Mouse (Mus musculus): Measurements from ENCODE around the gene Arhgap32. TPM values are rescaled to one million over a fixed set of nuclear protein-coding genes. Genes with fewer than 3 reads are reported as not detected.

The Arhgap32 gene
- total RNA-seq, 2 experiments from 2014 or later: 12.7 to 13.8 TPM

- intact Hi-C loops (cut with DNase I; ENCODE audit: low total_unique reads): no loop called here
- no peak for DNase-seq
These were observed 125.8 kb downstream of the Arhgap32 start for GRCm38 (mm10) chr9:32241637-32242199.

DNA sequence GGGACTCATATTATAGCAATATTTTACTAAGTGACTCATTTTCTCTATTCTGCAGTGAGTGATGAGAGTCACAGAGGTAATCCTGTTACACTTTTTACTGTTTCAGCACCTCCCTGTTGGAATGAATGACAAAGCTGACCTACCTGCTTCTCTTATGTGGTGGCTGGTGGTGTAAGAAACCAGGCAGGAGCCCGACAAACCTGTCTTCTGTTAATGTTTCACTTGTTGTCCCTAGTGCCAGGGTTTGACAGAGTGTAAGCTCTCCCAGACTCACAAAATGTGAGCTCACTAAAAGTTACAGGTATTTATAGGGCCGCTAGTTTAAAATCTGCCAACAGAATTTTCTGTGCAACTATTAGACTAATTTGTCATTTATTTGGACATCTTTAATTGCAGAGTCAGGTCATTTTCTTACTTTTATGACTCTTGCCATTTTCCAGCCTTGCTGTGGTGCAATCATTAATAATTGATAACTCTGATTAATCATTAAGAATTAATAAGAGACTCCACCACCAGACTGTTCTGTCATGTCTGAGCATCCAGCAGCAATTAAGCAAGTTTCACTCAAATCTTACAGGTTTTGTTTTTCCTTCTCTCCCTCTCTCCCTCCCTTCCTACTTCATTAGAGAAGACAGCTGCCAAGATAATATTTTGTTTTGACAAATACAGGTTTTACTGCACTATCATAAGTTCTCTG is 127.1 kb downstream of the Arhgap32 start:
- intact Hi-C loops (cut with DNase I; ENCODE audit: low total_unique reads): no loop called here
- DNase-seq: no peak

DNA sequence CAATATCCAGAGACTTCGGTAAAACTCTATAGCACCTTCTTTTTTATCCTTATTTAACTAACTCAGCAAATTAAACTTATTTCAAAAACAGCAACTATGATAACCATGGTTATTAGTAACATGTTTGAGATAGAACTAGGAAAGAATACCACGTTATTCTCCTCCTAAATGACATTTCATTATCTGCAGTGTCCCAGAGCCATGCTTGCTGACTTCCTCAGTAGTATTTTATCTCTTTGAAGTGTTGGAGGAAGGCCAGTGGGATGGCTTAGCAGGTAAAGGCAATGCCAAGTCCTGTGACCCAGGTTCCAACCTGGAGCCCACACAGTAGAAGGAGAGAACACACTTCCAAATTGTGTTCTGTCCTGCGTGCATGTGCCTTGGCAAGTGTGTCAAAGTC is 129.3 kb downstream of the Arhgap32 start:
- no peak for DNase-seq
- intact Hi-C loops (cut with DNase I; ENCODE audit: low total_unique reads): no loop called here

GRCm38 (mm10) chr9:32246123-32246716 is 130.3 kb downstream of the Arhgap32 start:
- no peak for DNase-seq
- intact Hi-C loops (cut with DNase I; ENCODE audit: low total_unique reads): no loop called here

- intact Hi-C loops (cut with DNase I; ENCODE audit: low total_unique reads): no loop called here
- DNase-seq: no peak
These were observed 134.6 kb downstream of the Arhgap32 start for GRCm38 (mm10) chr9:32250486-32250885.

DNA sequence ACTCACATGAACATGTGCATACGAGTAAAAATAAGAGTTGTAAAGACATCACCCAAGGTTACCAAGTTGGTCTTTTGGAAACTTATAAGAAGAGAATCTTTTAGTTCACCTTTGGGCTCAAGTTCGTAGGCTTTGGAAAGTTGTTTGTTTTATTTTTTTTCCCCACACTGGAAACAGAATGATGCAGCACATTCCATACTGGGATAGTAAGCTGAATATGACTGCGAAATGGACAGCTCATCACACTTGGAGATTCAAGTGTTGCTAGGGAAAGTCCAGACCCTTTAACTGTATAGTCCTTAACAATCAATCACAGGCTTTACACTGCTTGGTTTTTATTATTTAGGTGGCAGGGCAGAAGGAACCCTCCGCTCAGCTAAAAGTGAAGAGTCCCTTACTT is 137.8 kb downstream of the Arhgap32 start:
- intact Hi-C loops (cut with DNase I; ENCODE audit: low total_unique reads): no loop called here

DNA sequence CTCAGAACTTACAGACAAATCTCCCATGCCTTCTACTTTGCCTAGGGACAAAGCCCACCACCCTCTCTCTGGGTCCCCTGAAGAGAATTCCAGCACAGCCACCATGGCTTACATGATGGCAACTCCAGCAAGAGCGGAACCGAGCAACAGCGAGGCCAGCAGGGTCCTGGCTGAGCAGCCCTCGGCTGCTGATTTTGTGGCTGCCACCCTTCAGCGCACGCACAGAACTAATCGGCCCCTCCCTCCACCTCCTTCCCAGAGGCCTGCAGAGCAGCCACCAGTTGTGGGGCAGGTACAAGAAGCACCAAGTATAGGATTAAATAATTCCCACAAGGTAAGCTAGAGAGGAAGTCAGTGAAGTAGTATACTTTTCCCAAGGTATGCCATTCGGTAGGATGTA is 141.4 kb downstream of the Arhgap32 start:
- intact Hi-C loops (cut with DNase I; ENCODE audit: low total_unique reads): no loop called here
- DNase-seq: no peak

More for the DNA sequence above, 137.8 kb downstream of the Arhgap32 start:
- no peak for DNase-seq

- intact Hi-C loops (cut with DNase I; ENCODE audit: low total_unique reads): no loop called here
These were observed 141.9 kb downstream of the Arhgap32 start for GRCm38 (mm10) chr9:32257882-32258281.

GRCm38 (mm10) chr9:32271896-32272444 is 156.0 kb downstream of the Arhgap32 start:
- intact Hi-C loops (cut with DNase I; ENCODE audit: low total_unique reads): loop anchor here (2.0 kb wide), 1 partner anchor 79 kb away; no protein-coding TSS in a partner anchor
- peak; percentile 43 for DNase-seq

More at GRCm38 (mm10) chr9:32257882-32258281, 141.9 kb downstream of the Arhgap32 start:
- no peak for DNase-seq

DNA sequence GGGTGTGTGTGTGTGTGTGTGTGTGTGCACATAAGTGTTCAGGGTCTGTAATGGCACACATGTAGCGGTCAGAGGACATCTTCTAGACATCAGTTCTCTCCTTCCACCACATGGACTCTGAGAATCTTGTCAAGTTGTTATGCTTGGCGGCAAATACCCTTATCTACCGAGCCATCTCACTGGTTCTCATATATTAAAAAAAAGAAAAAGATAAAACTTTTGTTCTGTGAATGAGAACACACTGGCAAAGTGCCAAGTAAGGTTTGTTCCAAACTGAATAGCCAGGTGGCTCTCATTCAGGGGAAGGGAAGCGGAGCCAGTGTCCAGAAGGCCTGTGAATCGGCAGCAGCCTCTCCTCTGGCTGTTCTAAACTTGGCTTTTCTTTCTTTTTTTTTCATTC is 162.1 kb downstream of the Arhgap32 start:
- intact Hi-C loops (cut with DNase I; ENCODE audit: low total_unique reads): no loop called here
- no peak for DNase-seq

DNA sequence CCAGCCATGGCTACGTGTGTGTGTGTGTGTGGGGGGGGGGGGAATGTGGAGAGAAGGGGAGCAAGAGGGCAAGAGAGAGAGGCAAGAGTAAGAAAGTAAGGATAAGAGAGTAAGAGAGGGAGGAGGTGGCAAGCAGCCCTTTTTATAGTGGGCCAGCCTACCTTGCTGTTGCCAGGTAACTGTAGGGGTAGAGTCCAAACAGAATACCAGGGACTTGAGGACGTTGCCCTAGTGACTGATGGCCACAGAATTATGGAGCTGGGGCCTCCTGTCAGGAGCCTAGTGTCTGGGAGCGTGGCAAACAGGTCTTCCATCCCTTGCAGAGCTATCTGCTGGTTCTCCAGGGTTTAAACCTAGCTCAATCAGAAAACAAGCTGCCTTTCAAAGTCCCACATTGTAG is 163.9 kb downstream of the Arhgap32 start:
- DNase-seq: no peak
- intact Hi-C loops (cut with DNase I; ENCODE audit: low total_unique reads): no loop called here

DNA sequence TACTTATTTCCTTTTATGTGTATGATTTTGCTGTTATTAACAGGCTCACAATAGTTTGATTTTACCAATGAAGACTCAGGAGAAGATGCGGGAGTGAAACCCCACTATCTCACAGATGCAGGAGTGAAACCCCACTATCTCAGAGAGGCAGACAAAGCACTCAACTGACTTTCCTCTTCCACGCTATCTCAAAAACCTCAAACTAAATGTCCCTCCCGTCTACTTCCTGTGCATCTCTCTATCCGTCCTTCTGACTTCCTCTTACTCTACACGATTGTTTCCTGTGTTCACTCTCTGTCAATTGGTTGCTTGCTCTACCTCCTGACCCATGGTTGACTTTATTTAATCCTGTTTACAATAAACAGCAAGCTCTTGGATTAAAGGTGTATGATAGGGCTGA is 164.5 kb downstream of the Arhgap32 start:
- intact Hi-C loops (cut with DNase I; ENCODE audit: low total_unique reads): no loop called here
- DNase-seq: no peak

DNA sequence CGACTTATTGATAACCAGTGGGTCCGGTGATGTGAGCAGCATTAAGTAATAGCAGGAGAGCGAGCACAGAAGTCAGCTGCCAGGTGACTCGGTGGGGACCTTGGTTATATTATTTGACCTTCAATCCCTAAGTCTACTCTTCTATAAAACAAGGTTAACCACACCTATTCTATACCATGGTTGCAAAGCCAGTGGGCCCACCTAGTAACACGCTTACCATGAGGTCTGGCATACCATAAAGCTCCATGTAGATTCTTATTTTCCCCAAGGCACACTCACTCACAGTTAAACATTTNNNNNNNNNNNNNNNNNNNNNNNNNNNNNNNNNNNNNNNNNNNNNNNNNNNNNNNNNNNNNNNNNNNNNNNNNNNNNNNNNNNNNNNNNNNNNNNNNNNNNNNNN is 167.7 kb downstream of the Arhgap32 start:
- DNase-seq: no peak
- intact Hi-C loops (cut with DNase I; ENCODE audit: low total_unique reads): no loop called here

DNA sequence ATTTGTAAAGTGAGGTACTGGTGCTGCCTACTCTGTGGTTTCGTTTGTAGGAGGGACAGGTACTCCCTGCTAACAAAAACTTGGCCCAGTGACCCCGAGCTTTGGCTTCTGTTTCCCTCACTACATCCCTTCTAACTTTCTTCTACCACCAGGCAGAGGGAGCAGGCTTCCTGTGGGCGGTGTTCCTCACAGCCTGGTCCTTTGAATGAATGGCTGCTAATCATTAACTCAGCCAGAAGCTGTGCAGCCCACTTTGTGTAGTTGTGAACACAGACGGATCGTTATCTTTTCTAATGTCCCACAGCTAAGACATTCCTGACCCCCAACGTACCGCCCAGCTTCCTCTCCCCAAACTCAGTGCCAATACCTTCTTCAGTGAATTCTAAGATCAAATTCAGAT is 175.7 kb downstream of the Arhgap32 start:
- intact Hi-C loops (cut with DNase I; ENCODE audit: low total_unique reads): no loop called here
- no peak for DNase-seq

DNA sequence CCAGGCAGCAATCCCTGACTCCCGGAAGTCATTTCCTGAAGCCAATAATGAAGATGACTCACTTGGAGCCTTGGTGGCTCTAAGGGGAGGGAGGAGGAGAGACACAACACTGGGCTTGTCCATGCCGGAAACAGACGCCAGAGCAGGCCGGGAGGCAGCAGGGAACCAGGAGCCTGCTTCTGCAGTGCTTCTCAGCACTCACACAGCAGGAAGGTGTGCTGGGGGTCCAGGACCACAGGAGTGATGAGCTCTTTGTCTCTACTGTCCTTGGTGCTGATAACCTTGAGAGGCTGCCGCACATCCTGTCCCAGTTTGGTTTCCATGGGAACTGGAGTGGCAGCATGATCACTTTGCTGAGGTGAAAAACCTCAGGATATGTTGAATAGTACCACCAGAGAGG is 176.8 kb downstream of the Arhgap32 start:
- peak; percentile 32 for DNase-seq
- intact Hi-C loops (cut with DNase I; ENCODE audit: low total_unique reads): no loop called here

- DNase-seq: no peak
- intact Hi-C loops (cut with DNase I; ENCODE audit: low total_unique reads): no loop called here
These were observed 179.3 kb downstream of the Arhgap32 start for GRCm38 (mm10) chr9:32295061-32295800.

DNA sequence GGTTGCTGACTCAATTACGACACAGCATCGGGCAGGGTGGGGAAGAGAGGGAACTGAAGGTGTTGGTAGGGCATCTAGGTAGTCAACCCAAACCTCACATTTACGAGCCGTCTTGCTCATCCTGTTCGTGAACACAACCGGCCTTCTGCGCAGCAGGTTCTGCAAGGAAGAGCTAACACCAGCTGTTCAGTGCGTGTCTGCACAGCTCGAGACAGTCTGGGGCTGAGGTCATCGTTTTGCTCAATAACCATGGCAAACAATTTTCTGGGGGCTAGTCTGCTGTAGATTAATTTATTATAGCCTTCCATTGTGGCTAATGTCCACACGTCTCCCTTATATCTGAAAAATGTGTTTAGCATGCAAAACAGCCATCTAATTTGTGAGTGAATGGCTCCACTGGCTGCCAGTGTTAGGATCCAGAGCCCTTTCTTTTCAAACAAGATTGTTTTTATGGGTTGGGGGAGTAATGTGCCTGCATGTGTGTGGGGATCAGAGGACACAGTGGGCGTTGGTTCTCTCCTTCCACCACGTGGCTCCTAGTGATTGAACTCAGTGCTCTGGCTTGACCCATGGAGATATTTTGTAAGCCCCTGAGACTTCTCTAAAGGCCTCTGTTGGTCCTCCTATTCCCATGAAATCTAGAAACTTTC is 186.7 kb downstream of the Arhgap32 start:
- intact Hi-C loops (cut with DNase I; ENCODE audit: low total_unique reads): no loop called here
- DNase-seq: no peak

DNA sequence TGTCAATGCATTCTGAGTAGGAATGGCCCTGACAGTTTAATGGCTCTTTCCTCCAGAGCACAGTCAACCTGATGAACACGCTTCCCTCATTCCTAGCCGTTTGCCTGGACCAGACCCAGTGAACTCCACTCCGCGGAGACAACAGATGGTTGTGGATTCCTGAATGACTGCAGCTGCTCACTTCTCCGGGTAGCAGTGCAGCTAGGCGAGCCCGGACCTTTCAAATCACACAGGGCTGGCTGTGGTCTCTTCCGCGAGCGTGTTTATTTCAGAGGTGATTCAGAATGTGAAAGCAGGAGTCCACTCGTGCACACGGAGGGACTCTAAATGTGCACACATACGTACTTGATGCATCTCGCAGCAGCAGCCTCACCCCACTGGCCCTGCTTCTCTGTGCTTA is 195.8 kb downstream of the Arhgap32 start:
- intact Hi-C loops (cut with DNase I; ENCODE audit: low total_unique reads): no loop called here
- peak; percentile 18 for DNase-seq

GRCm38 (mm10) chr9:32312208-32312607 is 196.3 kb downstream of the Arhgap32 start:
- intact Hi-C loops (cut with DNase I; ENCODE audit: low total_unique reads): no loop called here

DNA sequence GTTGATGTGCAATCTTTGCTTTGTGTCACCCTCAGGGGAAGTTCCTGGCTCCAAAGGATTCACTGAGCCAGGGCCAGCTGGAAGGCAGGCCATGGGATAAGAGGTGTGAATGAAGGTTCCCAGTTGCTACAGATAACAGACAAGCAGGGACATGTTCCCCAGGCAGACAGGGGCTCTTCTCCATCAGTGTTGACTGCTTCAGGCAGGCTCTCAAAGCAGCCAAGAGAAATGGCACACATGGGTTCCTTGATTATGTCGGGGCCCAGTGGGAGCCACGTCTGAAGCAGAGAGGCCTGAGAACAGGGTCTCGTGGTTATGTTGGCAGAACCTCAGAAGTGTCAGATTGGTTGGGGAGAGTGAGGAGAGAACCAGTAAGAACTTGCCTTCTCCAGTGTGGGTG is 198.1 kb downstream of the Arhgap32 start:
- DNase-seq: no peak
- intact Hi-C loops (cut with DNase I; ENCODE audit: low total_unique reads): no loop called here

More at GRCm38 (mm10) chr9:32312208-32312607, 196.3 kb downstream of the Arhgap32 start:
- DNase-seq: no peak

Data from gastrocnemius, postnatal 14 days (tissue).